Mouse (Mus musculus) embryo, embryonic 10.5 days (tissue): ENCODE results near the gene Gm49776.

Experiments used
- DNase-seq: peaks from one replicate; pipeline ENCODE4 v3.0.0-alpha.2; 2015; ENCODE audit warnings: low spot score

Gene Gm49776

DNA sequence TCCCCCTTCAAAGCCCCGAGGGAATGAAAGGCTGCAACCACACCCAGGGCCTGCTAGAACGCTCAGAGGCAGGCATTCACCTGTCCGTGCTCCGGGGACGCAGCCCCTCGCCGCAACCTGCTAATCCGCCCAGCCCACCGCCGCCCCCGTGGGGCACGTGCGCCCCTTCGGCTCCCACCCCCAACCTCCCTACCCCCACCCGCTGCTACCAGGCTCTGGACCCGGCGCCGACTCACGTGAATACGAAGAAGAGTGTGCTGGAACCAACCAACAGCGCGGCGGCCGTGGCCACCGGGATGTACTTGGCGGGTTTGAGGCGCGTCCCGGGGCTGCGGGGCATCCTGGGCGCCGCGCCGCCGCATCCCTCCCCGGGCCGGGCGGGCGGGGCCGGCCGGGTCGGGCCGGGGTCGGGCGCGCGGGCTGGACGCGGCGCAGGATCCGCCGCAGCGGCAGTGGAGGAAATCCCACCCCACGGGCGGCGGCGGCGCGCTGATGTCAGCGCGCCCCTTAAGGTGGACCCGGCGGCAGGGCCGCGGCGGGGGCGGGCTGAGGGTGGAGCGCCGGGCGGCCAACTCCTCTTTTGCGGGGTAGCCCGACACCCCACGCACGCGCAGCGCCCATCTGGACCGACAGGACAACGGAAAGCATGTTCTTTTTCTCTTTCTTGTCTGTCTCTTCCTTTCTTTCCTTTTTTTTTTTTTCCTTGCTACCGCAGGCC is 23.3 kb downstream of the Gm49776 start, which contains the start of gene Zdhhc8:
TSS of gene Zdhhc8 (minus strand) at position 466 of the 718 bp plus-strand sequence.
- DNase-seq, result peak; percentile 75

DNA sequence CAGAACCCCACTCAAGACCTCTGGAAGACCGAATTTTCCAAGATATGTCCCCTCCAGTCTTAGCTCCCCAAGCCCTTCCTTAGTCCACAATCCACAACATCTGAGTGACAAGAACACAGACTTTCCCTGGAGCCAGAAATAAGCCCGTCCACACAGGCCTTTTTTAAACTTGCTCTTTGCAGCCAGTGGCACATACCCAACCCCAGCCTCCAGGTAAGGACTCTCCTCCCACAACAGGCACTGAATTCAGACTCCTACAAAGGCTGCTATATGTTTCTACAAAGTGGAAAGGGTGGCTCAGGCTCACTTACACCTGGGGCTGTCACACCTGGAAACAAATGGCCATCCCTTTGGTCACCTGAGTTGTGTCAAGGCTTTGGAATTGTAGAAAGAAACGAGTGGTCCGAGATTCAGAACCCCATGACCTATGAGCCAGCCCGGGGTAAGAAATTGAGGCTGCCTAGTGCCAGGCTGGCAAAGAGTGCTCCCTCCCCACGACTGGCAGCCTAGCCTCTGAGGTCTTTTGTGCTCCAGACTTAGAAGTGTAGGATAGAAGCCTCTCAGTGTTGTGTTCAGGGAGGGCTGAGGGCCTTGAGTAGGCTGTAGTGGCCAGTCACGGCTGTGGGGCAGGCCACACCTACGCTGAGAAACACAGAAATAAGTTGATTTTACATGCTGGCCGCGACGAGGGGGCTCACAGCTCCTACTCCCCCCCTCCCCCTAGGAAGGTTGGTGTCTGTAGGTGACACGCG is 24.0 kb downstream of the Gm49776 start:
- DNase-seq, result peak; percentile 22

DNA sequence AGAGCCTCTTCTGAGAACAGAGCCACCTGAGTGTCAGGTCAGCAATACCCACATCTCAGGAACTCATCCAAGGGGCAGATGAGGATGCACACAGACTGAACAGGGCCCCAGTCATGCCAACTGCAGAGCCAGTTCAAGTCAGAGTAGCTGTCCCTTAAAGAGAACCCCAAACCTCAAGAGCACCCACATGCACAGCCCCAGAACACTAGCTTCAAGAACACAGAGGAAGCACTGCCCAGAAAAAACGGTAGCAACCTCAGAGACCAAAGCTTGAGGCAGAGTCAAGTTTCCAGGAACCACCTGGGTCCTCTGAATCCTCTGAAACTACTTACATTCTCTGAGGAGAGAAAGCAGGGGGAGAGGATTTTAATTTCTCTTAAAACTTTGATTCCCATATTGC is 24.7 kb downstream of the Gm49776 start:
- DNase-seq, result no peak

DNA sequence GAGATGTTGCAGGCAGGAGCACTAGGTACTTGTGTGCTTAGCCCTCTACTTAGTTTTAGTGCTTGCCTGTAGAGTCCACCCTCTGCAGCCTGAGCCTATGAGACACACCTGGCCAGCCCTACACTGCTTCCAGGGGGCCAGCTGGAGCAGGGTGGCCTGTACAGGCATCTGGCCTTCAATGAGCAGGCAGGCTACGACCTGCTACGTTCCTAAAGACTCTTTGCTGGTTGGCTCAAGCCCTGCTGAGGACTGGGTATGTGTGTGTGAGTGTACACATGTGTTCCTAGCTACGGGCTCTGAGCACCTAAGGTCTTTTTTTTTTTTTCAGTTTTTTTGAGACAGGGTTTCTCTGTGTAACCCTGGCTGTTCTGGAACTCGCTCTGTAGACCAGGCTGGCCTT is 26.7 kb downstream of the Gm49776 start:
- DNase-seq, result no peak

DNA sequence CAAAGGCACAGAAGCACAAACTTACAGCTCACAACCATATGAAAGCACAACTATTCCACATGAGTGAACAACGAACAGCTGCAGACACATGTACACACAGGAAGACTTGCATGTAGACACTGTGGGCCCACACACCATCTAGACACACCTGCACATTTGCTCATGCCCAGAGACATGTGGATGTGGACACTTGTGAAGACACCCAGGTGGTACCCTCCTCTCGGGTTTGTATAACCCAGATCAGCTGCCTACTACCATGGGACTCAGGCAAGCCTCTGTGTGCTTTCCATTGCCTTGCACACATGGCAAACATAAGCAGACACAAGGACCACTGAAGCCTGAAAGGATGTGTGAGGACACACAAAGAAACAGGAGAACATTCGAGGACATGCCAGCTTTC is 27.1 kb downstream of the Gm49776 start:
- DNase-seq, result no peak

DNA sequence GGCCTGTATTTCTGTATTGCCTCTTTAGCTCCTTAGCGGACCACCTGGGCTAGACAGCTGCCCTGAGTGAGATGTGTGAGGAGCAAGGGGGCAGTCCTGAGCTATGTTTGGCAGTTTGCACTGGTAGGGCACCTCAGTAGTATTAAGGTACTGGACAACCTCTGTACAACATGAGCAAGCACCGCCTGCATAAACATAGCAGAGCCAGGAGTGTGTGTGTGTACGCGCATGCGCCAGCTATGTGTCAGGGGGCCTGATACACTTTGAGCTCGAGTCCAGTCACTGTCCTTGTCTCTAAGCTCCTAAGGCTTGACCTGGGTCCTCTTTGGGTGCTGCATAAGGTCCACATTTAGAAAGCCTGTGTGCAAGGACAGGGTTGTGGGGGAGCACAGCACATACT is 27.5 kb downstream of the Gm49776 start:
- DNase-seq, result no peak

DNA sequence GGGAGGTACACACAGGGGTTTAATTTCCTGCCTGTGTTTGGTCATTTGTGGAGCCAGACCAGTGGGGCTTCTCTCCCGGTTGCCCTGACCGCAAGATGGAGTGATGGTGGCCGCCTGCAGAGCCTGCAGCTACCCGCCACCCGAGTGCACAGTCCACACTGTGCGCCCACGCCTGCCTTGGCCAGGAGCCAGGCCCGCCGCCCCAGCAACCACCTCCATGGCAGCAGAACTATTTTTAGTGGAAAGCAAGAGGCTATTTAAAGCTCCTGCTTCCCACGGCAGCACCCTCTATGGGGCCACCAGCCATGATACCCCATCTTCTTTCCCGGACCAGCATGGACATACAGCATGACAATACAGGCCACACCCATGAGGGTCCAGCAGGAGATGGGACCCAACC is 28.5 kb downstream of the Gm49776 start:
- no peak for DNase-seq

DNA sequence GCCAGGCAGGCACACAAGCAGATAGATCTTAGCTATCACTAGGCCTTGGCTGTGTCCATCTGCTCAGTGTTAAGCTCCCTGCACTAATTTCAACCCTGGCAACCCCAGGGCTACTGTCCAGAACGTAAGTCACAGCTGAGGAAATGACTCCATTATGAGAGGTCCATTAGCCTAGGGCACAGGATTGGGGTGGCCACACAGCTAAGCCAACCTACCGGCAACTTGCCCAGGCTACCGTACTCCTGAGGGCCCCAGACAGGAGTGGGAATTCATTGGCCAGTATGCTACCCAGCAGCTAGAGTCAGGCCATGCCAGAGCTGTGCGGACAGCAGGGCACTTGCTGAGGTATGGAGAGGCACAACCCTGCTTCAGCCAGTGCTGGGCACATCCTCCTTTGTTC is 29.3 kb downstream of the Gm49776 start:
- DNase-seq, result no peak

DNA sequence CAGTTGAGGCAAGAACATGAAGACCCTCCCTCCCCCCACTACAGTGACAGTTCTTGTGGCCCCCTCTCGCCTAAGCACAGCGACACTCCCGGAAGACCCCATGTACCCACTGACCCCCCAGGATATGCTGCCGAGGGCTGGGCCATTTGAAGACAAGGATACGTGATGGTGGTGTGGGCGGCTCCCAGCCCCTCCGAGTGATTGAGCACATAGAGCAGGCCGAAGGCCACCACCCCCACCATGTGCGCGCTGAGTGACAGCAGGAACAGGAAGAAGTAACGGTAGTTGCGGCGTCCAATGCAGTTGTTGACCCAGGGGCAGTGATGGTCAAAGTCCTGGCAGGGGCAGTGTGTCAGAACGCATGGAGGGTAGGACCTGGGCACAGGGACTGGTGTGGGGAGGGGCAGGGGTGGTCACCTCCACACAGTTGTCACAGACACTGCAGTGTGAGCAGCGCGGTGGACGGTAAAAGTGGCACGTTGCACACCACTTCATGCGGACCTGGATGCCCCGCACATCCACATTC is 30.2 kb downstream of the Gm49776 start:
- no peak for DNase-seq

DNA sequence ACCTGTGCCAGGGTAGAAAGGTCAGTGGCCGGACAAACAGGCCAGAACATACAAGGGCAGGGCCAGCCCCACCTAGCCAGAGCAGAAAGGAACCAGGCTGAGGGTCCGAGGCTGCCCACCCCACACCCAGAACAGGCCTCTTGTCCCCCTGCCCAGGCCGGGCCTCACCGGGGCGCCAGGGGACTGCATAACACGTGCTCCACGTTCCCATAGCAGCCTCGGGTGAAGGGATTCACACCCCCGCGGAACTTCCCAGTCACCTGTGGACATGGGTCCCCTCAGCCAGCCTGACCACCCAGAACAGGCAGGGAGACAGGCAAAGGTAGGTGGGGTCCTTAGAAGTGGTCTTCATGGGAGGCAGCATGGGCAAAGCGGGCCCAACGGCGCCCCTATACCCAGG is 30.9 kb downstream of the Gm49776 start:
- DNase-seq, result no peak

DNA sequence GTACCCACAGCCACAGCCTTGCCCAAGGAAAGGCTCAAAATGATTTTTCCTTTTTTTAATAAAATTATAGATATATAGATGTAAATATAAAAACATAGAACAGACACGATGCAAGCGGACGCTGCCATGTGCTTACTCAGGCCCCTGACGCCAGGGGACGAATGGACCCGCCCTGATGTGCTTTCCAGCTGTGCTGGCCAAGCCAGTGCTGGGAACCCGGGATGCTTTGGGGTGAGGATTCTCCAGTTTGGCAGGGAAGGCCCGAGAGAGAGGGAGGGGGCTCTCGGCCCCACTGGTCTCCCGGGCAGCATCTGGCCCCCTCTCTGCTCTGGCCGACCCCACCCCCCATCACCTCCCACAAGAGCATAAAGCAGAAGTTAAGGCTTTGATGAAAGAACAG is 35.9 kb downstream of the Gm49776 start:
- no peak for DNase-seq

DNA sequence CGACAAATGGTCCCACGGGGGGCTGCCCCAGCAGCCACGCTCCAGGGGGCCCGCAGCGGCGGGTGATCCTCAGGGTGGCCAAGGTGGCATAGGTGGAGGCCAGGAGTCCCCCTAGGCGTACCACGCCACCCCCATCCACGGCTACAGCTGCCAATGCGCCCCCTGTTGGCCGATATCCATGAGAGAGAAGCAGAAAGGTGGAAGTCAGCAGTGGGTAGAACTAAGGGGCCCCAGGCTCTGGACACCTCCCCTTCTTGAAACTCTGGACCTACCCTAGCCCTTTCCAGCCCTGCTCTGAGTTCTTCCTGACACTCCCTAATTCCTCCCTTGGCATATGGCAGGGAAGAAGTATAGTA is 36.6 kb downstream of the Gm49776 start:
- DNase-seq, result no peak

DNA sequence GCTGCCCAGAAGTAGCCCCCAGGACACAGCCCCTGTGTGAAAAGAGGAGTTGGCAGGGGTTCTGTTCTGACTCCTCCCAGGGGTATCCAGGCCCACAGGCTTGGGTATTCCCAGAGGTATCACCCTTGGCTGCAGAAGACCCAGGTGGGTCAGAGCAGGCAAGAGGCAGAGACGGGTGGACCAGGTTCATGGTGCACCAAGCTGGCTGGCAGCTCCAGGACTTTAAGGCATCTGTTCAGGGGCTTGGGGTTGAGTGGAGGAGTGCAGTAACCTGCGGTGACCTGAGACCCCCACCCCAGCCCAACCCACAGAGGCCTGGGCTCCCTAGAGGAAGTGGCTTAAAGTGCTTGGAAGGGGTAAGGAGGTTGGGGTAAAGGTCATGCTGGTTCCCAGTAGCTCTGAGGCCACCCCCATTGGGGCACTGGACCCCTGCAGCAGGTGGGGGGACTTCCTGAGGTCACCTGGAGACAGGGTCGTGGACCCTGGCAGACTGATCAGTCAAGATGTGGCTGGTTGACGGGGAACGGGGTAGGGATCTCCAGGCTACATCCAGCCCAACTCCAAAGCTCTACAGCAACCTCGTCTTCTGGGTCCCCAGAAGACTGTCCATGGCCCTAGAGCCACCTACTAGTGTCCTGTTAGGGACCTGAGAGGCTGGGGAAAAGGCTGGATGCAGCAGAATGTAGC is 37.1 kb downstream of the Gm49776 start:
- DNase-seq, result no peak

DNA sequence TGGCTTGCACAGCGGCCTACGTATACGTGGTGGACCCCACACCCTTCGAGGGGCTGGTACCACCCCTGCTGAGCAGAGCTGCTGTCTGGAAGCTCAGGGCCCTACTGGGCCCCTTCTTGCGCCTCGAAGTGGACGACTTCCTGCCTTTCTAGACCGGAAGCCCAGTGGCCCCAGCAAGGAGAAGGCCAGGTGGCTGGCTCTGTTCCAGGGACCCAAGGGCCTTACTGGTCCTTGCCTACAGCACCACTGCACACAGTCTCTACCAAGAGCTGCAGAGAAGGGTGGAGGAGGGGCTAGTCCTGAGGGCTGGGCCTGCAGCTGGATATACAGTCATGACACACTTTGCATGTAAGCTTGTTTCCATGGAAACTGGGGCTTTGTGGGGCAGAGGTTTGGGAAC is 38.1 kb downstream of the Gm49776 start:
- DNase-seq, result peak; percentile 42

DNA sequence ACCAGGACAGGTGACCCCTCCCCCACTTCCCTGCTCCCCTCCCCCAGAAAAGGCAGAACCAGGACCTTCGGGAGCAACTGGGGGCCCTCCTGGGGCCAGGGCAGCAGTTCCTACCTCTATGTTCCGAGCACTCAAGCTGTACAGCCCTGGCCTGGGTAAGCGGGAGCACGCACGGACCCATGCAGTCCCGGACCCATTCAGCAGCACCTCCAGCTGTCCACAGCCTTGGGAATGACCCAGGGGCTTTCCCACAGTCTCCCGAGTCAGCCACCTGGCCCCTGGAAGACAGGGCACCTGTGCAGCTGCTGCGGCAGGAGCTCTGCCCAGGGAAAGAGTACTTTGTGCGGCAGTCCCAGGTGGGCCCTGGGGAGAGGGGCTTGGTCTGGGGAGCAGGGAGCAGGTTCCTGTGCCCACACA is 39.5 kb downstream of the Gm49776 start:
- DNase-seq, result no peak

DNA sequence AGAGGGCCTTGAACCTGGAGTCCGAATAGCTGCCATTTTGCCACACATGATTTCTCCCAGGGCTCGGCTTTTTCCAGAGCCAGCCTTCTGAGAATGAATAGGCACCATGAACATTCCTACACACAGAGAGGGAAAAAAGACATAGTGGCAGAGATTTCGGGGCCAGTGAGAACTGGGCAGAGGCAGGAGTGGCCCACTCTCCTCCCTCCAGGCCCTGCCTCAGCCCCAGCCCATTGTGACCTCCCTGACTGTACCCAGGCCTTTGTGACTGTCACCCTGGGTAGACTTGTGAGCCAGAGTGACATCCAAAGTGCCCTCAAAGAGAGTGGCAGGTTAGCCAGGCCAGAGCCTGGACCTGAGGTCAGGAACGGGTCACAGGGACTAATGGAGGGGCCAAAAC is 40.5 kb downstream of the Gm49776 start, which contains the start of gene Ccdc188:
TSS of gene Ccdc188 (plus strand) at position 301 of the 400 bp plus-strand sequence.
- DNase-seq, result no peak

DNA sequence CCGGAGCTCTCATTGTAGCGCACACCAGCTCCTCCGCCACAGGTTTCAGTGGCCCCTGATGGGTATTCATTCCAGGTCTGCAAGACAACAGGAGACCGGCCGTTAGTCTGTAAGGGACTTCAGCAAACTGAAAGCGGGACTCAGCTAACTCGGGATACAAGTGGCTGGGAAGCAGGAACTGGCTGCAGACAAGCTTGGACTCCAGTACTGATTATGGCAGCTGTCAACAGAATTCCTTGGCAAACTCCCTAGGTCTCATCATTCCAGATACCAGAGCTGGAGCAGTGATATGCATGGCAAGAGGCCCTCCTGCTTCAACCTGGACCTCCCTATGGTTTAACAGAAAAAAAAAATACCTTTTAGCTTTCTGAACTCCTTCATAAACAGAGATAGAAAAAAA is 43.3 kb downstream of the Gm49776 start:
- no peak for DNase-seq

DNA sequence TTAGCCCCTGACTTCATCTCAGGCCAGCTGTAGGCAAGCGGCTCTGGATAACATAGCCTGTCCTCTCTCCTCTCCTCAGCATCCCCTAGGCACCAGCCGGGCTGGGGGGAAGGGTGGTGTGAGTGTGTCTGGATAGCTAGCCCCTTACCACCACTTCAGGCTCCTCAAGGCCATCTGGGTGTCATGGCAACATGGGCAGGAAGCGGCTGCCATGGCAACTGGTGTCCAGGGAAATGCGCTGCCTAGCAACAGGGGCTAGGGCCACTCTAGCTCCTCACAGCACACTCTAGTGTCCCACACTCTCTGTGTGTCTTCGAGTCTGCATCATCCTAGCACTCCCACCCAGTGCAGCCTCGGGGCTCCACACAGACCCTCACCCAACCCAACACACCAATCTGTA is 44.4 kb downstream of the Gm49776 start:
- peak; percentile 95 for DNase-seq

DNA sequence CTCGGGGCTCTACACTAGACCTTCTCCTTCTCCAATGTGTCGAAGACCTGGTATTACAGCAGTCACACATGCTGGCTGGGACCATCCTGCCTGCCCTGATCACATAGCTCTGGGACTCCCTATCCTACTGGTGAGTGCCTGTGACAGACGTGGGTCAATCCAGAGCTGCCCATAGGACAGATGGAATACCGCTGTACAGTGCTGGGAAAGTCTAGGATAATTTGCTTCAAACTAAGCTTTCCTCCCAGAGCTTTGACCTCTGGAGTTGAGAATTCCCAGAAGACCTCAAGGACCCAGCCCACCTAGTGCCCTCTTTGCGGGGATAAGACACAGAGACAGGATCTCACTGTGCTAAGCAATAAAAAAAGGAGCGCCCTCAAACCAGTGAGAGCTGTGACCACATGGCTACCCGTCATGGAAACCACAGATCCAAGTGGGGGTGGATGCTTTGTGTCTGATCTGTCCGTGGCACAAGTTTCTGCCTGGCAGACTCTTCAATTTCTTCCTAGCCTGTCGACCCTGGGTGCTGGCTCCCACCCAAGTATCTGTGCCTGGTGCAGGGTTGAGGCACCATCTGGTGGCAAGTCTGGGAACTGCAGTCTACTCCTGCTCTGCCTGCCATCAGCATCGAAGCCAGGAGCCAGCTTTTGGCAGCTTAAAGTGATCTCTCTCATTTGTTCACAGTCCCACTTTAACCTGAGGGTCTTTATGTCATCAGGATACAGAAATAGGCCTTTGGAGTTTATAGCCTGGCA is 46.5 kb downstream of the Gm49776 start:
- peak; percentile 88 for DNase-seq

DNA sequence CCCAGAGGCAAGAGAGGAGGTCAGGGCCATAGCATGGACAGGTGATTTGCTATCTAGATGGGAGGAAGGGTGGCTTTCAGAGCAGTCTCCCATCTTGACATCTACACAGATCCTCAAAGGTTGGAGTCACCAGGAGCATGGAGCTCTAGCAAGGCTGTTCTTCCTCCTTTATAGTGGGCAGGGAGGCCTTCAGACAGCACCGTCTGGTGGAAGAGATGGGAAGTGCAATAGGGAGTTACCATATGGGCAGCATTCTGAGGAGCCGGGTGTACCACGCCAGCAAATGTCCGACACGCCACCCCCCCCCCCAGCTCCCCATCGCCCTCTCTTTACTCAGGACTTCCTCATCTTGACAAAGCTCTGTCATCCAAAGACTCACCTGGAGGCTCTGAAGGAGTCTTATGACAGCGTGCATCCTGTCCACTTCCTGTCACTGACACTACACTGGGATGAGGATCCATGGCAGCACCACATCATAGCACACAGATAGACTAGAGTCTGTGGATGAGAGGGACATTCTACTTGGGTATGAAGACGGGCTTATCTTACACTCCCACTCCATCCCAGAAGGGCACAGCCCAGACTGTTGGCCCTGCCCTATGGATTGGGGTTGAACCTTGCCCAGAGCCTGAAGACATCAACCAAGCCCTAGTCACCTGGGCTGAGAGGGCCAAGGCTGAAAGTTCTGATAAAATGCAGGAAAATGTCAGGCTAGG is 47.3 kb downstream of the Gm49776 start:
- DNase-seq, result peak; percentile 81

DNA sequence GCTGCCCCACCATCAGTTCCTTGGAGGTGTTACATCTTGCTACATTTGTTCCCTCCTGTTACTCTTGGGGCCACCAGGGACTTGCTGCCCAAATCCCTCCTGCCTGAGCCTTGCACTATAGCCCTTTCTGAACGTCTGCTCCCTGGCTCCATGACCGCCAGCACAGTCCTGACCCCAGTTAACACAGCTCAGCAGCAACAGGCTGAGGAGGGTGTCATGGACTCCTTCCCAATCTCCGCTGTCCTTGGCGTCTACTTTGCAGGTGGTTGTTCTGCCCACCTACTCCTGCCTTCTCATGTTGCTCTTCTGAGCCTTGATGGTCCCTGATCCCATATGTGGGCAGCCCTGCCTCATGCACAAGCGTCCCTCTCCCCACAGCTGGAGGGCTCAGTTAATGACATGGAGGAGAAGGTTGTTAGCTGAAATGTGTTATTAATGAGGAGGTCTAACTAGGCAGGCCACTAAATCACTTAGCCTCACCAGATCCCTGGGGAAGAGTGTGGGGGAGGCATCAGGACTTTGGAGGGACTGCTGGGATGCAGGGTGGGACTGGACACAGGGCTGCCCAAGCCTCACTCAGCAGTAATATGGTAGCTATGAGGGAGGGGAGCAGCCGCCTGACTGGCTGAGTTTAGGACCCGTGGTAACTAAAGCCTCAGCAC is 54.6 kb downstream of the Gm49776 start:
- DNase-seq, result peak; percentile 21
